Mouse (Mus musculus): ENCODE data around the gene Cxcl16.
A peak's percentile ranks its signal among the peaks of the same experiment; 100 is the strongest.
"Not testable (repeated sequence)": the region's sequence is repeated elsewhere in the genome, so short reads cannot be mapped to it uniquely, and the experiment has no call there.

Gene Cxcl16

DNA sequence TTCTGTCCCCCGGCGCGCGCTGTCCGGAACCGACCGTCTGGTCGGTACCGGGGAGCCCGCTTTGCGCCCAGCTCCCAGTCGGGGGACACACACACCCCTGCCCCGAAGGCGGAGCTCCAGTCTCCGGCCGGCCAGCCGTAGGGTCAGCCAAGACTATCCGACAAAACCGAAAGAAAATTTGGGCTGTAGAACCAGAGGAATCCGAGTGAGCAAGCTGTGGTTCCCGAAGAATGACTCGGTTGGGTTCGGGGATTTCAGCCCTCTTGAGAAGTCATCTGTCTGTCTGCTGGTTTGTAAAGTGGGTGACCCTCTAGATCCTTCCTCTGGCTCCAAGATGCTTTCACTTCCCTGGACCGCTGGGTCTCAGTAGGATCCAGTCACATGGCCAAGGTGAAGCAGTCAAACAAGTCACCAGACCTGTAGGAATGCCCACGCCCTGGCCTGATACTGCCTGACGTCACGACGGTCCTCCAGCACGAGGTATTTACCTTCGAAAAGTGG is at the start of gene Cxcl16:
Cxcl16 (minus strand) TSS at position 384 of the 501 bp plus-strand sequence.
- DNase-seq = peak; percentile 67 to 85

DNA sequence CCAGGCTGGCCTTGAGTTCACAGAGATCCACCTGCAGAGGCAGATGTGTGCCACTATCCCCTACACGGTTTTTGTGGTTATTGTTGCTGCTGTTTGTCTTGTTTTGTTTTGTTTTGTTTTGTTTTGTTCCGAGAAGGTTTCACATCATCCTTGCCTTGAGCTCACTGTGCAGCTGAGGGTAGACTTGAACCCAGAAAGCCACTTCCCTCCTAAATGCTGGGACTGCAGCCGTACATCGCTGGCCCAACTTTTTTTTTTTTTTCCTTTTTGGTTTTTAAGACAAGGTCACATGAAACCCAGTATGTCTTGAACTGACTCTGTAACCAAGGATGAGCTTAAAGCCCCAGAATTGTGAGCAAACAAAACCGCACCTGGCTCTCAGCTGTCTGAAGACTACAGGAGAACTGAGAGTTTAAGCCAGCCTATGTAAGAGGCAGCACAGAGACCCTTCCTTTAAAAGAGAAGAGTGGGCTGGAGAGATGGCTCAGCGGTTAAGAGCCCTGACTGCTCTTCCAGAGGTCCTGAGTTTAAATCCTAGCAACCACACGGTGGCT is 47.3 kb upstream of the Cxcl16 start:
- DNase-seq = no peak

DNA sequence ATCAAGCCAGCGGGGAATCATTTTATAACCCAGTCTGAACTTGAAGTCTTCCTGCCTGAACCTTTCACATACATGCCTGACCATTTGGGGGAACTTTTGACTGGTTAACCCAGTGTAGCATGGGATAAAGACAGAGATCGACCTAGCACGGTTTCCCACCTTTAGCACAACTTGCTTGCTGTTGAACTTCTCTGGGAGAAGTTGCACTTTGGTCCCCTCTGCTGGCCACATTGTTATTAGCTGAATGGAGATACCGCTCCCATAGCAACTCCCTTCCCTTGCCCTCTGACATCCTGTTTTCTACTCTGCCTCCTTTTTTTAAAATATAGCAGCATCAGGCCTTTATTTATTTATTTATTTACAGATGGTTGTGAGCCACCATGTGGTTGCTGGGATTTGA is 46.6 kb upstream of the Cxcl16 start:
- peak; percentile 58 to 83 for DNase-seq

GRCm38 (mm10) chr11:70504970-70505369 is 45.2 kb upstream of the Cxcl16 start, which contains the start of gene Tm4sf5:
TSS of gene Tm4sf5 (plus strand) at chr11:70505244.
- no peak for DNase-seq

DNA sequence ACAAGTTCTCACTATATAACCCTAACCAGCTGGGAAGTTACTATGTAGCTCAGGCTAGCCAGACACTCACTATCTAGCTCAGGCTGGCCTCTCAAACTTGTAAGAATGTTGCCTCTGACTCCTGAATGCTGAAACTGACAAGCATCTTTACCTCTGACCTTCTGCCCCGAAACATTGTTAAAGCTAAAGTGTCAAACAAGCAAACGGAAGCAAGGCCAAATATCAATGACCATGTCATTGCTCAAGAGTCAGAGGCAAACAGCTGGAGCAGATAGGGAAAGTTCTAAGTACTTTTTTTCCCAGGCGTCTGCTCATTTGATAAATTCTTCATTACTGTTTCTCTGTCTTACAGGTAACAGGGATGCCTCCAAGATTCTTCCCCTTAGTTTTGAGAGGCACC is 42.2 kb upstream of the Cxcl16 start:
- DNase-seq = no peak

- DNase-seq = no peak
Observed at GRCm38 (mm10) chr11:70500476-70500812, 40.7 kb upstream of the Cxcl16 start.

GRCm38 (mm10) chr11:70499566-70500475 is 40.0 kb upstream of the Cxcl16 start:
- DNase-seq = peak; percentile 24 to 38

DNA sequence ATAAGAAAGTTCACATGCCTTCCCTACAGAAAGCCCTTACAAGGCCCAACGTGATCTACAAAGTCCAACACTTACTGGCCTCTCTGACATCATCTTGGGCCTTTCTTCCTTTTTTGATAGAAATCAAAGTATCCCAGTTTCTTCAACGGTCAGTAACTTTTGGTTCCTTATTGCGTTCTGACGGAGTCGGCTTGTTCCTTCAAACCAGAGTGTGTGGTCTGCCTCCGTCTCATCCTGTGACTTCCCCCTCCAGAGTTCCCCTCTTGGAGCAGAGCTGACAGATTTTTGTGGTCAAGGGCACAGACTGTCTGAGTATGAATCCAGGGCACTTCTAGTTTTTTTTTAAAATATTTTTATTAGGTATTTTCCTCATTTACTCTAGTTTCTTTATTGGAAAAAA is 29.9 kb upstream of the Cxcl16 start:
- peak in 1 of 2 experiments; percentile 31 for DNase-seq

- DNase-seq = no peak
Observed at GRCm38 (mm10) chr11:70489138-70489537, 29.4 kb upstream of the Cxcl16 start.

- no peak for DNase-seq
Observed at GRCm38 (mm10) chr11:70487816-70488215, 28.0 kb upstream of the Cxcl16 start.

- DNase-seq = no peak
Observed at GRCm38 (mm10) chr11:70485498-70485897, 25.7 kb upstream of the Cxcl16 start.

- no peak for DNase-seq
Observed at GRCm38 (mm10) chr11:70474872-70475534, 15.2 kb upstream of the Cxcl16 start.

- DNase-seq = not testable (repeated sequence)
Observed at GRCm38 (mm10) chr11:70473291-70473690, 13.5 kb upstream of the Cxcl16 start.

GRCm38 (mm10) chr11:70472716-70473115 is 12.9 kb upstream of the Cxcl16 start:
- DNase-seq = no peak

DNA sequence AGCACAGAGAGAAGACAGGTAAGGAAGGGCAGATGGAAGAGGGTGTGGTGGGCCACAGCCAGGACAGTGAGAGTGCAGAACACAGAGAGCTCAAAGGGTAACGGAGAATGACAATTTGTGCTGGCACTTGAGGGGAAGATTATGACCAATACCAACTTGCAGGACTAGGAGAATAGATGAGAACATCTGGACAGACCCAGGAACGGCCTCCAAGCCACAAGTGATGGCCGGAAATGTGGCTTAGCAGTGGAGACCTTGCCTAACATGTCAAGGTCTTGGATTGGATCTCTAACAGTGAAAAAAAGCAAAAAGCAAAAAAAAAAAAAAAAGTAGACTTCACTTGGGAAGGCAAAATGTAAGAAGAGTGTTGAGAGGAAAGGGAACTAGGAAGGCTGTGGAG is 10.0 kb upstream of the Cxcl16 start:
- DNase-seq = no peak

- no peak for DNase-seq
Observed at GRCm38 (mm10) chr11:70467902-70468619, 8.3 kb upstream of the Cxcl16 start.

GRCm38 (mm10) chr11:70465824-70466223 is 6.0 kb upstream of the Cxcl16 start:
- DNase-seq = peak; percentile 49 to 62

DNA sequence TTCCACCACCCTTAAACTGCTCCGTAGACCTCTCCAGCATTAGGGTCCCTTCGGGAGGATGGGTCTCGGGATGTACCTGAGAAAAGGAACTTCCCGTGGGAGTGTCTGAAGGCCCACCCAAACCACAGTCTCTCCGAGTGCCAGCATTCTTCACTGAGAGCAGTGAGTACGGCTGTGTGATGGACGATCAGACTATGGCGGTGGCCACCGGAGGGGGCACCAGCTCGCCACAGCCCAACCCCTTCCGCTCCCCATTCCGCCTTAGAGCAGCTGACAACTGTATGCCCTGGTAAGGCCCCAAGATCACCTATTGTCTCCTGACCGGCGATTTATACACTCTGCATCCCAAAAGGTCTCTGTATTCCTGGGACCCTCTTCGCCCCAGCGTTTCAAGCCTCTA is 5.4 kb upstream of the Cxcl16 start:
- no peak for DNase-seq

DNA sequence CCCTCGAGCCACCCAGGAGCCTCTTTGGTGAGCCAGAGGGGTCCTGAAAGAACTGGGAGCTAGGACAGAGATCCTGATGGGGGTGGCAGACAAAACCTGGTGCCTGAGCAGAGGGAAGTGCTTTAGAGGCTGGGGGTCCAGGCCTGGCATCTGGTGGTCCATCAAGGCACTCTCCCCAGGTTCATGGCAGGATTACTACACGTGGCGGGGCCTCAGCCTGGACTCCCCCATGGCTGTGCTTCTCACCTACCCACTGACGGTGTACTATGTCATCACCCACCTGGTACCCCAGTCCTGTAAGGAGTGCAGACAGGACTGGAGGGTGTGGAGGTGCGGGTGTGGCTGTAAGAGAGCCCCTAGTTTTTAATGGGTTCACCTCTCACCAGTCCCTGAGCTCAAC is 4.2 kb upstream of the Cxcl16 start:
- no peak for DNase-seq

- no peak for DNase-seq
Observed at GRCm38 (mm10) chr11:70458688-70459600, 840 bp downstream of the Cxcl16 start, which contains the start of gene Zmynd15. TSS of gene Zmynd15 (plus strand) at chr11:70459433.

DNA sequence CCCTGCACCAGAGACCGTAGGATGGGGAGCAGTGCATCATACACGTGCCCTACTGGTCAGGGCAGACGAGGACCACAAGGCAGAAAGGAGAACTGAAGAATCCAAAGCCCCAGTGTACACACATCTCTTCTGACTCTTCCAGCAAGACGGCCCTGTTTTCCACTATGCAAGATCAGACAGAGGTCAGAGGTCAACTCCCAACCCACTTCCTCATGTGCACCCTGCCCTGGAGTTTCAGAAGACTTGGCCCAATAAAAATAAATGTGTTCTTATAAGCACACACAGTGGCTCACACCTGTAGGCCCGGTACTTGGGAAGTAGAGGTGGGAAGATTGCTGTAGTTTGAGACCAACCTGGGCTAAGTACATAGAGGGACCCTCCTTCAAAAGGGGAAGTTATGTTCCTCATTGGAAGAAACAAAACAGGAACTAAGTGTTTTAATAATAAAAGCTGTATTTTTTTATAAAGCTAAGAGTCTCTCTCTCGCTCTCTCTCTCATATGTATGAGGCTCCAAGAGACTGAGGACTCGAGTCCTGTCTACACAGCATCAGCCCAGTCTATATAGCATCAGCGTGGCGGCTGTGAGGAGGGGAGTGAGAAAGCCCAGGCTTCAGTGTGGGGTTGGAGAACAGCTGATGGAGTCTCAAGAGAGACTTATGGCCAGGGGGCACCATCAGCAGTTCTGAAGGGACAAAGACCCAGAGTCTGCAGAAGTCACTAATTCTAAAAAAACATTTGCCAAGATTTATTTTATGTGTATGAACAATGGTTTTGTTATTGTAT is 6.3 kb downstream of the Cxcl16 start:
- peak in 1 of 2 experiments; percentile 39 for DNase-seq
